Mouse (Mus musculus) heart, embryonic 10.5 days (tissue): ENCODE data around the gene Klrg1. TPM values are rescaled to one million over a fixed set of nuclear protein-coding genes. Genes with fewer than 3 reads are reported as not detected.

Source experiments
- polyA plus RNA-seq: library from polyadenylated mRNA; unstranded; fragments of >200 nt; fragmentation: Nextera tagmentation; extraction: Ambion mirVana; gene quantifications from 2 replicates; pipeline ENCODE4 v1.2.1, GENCODE M21; 2016

Gene Klrg1
- polyA plus RNA-seq, 1 experiment from 2014 or later: not detected

Other genes with a start within 250 kb of the Klrg1 start
- gene M6pr, start 25.8 kb upstream of the Klrg1 start, polyA plus RNA-seq: 98.0 and 102 TPM in 2 replicates
- gene Phc1, start 57.7 kb upstream of the Klrg1 start, polyA plus RNA-seq: 15.9 and 21.8 TPM in 2 replicates
- 10.0 and 20.4 TPM in 2 replicates for gene Rimklb, start 215.9 kb upstream of the Klrg1 start, polyA plus RNA-seq
- gene Mfap5, start 223.0 kb upstream of the Klrg1 start, polyA plus RNA-seq: 1.6 and 2.3 TPM in 2 replicates